Mouse (Mus musculus) cortical plate, adult 2 months (tissue): ENCODE results near the gene Zfyve27.

ENCODE experiments used
- CTCF ChIP-seq: fragments of 200-500 bp; IDR thresholded peaks from 2 replicates; pipeline ENCODE4 v1.5.1; 2011; ENCODE audit warnings: mild to moderate bottlenecking, control low read depth, low read length; ENCODE audit not compliant: insufficient read depth; ENCODE audit errors: extremely low read depth
- POLR2A ChIP-seq: fragments of 200-500 bp; IDR thresholded peaks from 2 replicates; pipeline ENCODE4 v1.6.1; 2011; ENCODE audit warnings: mild to moderate bottlenecking, low read length, control low read depth; ENCODE audit not compliant: insufficient read depth; ENCODE audit errors: extremely low read depth

GRCm38 (mm10) chr19:42147170-42147768, 16.5 kb upstream of the Zfyve27 start, which contains the start of gene Marveld1:
- peak; percentile 62; the same call in 1 of the 2 replicates for TF ChIP-seq POLR2A
- TF ChIP-seq CTCF, result no peak
